8 mouse cellular contexts compared by ENCODE assay signal in genomic region chr9:61946623-61947401, GRCm38 (mm10). TPM values are rescaled to one million over a fixed set of nuclear protein-coding genes. Genes with fewer than 3 reads are reported as not detected.
DNase-seq lines count a peak whose midpoint lies in the region; ATAC-seq and TF ChIP-seq lines count a peak whose summit lies in the region.

TSS of gene Kif23 (minus strand) at chr9:61946774.

- under 1% methylated on average over 44 of the region's 44 CpGs for WGBS in cerebellum, adult 2 months
- WGBS in lung, embryonic 16.5 days, result under 1% methylated on average over 44 of the region's 44 CpGs

- H3K36me3 ChIP-seq in MEL (ENCODE audit: control insufficient read depth in 1 of 2, insufficient read depth in 2 of 2, low read length in 2 of 2), result peaks cover 5 to 29% of the 10 kb centered on the region in 2 experiments
- peaks cover 8% of the 10 kb centered on the region; the same call in 1 of the 2 replicates for H3K36me3 ChIP-seq in lung, embryonic 16.5 days (ENCODE audit: control insufficient read depth, insufficient read depth, low read length)

- no peaks in the 10 kb centered on the region for H3K9me3 ChIP-seq in MEL (replicated peaks; ENCODE audit: insufficient read depth, low read length)
- H3K9me3 ChIP-seq in lung, embryonic 16.5 days (ENCODE audit: control insufficient read depth, low read length), result no peaks in the 10 kb centered on the region

- TF ChIP-seq EP300 in MEL (IDR thresholded peaks at IDR 0.05; ENCODE audit: low read depth in 1 of 2, low read length in 2 of 2), result no peak; a peak in 1 of 4 replicates

- peaks cover 14% of the 10 kb centered on the region for H3K79me2 ChIP-seq in MEL (ENCODE audit: control insufficient read depth, insufficient read depth, low read length, poor library complexity)

- TF ChIP-seq RAD21 in MEL (IDR thresholded peaks at IDR 0.05; ENCODE audit: low read depth, low read length), result no peak

- peaks cover under 1 to 14% of the 10 kb centered on the region in 2 experiments for H3K4me1 ChIP-seq in MEL (ENCODE audit: control insufficient read depth in 1 of 2, insufficient read depth in 2 of 2, low read length in 2 of 2)
- H3K4me1 ChIP-seq in cerebellum, adult 2 months (ENCODE audit: control insufficient read depth, insufficient read depth, low read length), result no peaks in the 10 kb centered on the region
- peaks cover 12% of the 10 kb centered on the region for H3K4me1 ChIP-seq in lung, embryonic 16.5 days (replicated peaks; ENCODE audit: control insufficient read depth, insufficient read depth, low read length)

- peak within 1 kb of the TSS; percentile 75 for H3K9ac ChIP-seq in MEL (ENCODE audit: control insufficient read depth, low read depth, low read length, poor library complexity, severe bottlenecking)
- peak within 1 kb of the TSS; percentile 89 for H3K9ac ChIP-seq in lung, embryonic 16.5 days (ENCODE audit: low read length)

- H3K4me3 ChIP-seq in MEL (ENCODE audit: control insufficient read depth in 1 of 2, insufficient read depth in 1 of 2, low read depth in 2 of 2, low read length in 2 of 2), result peak within 1 kb of the TSS; percentile 72 to 95
- peak within 1 kb of the TSS; percentile 63 for H3K4me3 ChIP-seq in cerebellum, adult 2 months (replicated peaks; ENCODE audit: insufficient read depth, low read depth, low read length)
- H3K4me3 ChIP-seq in lung, embryonic 16.5 days (ENCODE audit: low read length), result peak within 1 kb of the TSS; percentile 88

- ATAC-seq in hematopoietic stem cell, adult 5-6 weeks (replicated peaks in 1 of 2; ENCODE audit: insufficient read depth in 1 of 2, low FRiP score in 2 of 2, low TSS enrichment in 1 of 2, low read depth in 1 of 2, poor library complexity in 2 of 2, severe bottlenecking in 2 of 2), result peak; percentile 89
- peak; percentile 96 for ATAC-seq in lung, embryonic 16.5 days (ENCODE audit: low read depth)

- TF ChIP-seq CTCF in MEL (IDR thresholded peaks at IDR 0.05 in 2 of 3, conservative IDR thresholded peaks at IDR 0.05 in 1 of 3; ENCODE audit: control insufficient read depth in 1 of 3, insufficient read depth in 1 of 3, low read depth in 2 of 3, low read length in 3 of 3, poor library complexity in 1 of 3, severe bottlenecking in 1 of 3), result peak; percentile 20 to 92 (median 78); a peak in 5 of 6 replicates
- TF ChIP-seq CTCF in cerebellum, adult 2 months (IDR thresholded peaks at IDR 0.05; ENCODE audit: borderline replicate concordance, insufficient read depth, low read depth, low read length), result peak; percentile 55; the same call in 1 of the 2 replicates

- DNase-seq in MEL (ENCODE audit: low read depth, low spot score), result peak; percentile 96
- peak; percentile 93 to 97 for DNase-seq in cerebellum, adult 2 months
- peak; percentile 98 for DNase-seq in forelimb bud, embryonic 11.5 days (ENCODE audit: low read depth, low spot score)
- DNase-seq in layer of hippocampus, adult 9-10 months (ENCODE audit: low spot score), result peak; percentile 72
- DNase-seq in ovary, postnatal 10 days (ENCODE audit: low spot score), result peak; percentile 96
- DNase-seq in thymus, postnatal 10 days (ENCODE audit: low spot score in 2 of 2), result peak; percentile 96 to 99

- H3K27me3 ChIP-seq in MEL (ENCODE audit: control insufficient read depth in 1 of 2, insufficient read depth in 2 of 2, low read length in 2 of 2), result no peaks in the 10 kb centered on the region
- no peaks in the 10 kb centered on the region for H3K27me3 ChIP-seq in cerebellum, adult 2 months (ENCODE audit: control insufficient read depth, insufficient read depth, low read length)
- H3K27me3 ChIP-seq in lung, embryonic 16.5 days (ENCODE audit: control insufficient read depth, insufficient read depth, low read depth, low read length), result no peaks in the 10 kb centered on the region

- peak; percentile 82 to 91 for TF ChIP-seq POLR2A in MEL (IDR thresholded peaks at IDR 0.05; ENCODE audit: control insufficient read depth in 1 of 2, insufficient read depth in 1 of 2, low read depth in 1 of 2, low read length in 2 of 2, poor library complexity in 1 of 2)
- TF ChIP-seq POLR2A in cerebellum, adult 2 months (IDR thresholded peaks at IDR 0.05; ENCODE audit: borderline replicate concordance, insufficient read depth, low read length), result no peak

- peak within 1 kb of the TSS; percentile 94 for H3K4me2 ChIP-seq in lung, embryonic 16.5 days (ENCODE audit: low read depth, low read length)

- peak within 1 kb of the TSS; percentile 56 for H3K27ac ChIP-seq in MEL (ENCODE audit: control insufficient read depth, low read depth, low read length)
- no peak within 1 kb of the TSS for H3K27ac ChIP-seq in cerebellum, adult 2 months (ENCODE audit: insufficient read depth, low read length)
- peak within 1 kb of the TSS; percentile 91 for H3K27ac ChIP-seq in lung, embryonic 16.5 days (ENCODE audit: low read length)

TF ChIP-seq in MEL, 35 proteins besides CTCF, POLR2A, EP300 and RAD21:
- TF ChIP-seq BHLHE40 (IDR thresholded peaks at IDR 0.05; ENCODE audit: borderline replicate concordance, low read depth, low read length), result no peak
- TF ChIP-seq SIN3A (IDR thresholded peaks at IDR 0.05; ENCODE audit: low read length), result peak; percentile 71
- TF ChIP-seq TCF12 (IDR thresholded peaks at IDR 0.05; ENCODE audit: low read depth, low read length), result peak; percentile 52
- TF ChIP-seq POLR2AphosphoS5 (IDR thresholded peaks at IDR 0.05; ENCODE audit: borderline replicate concordance, low read depth, low read length), result no peak
- no peak for TF ChIP-seq MYB (IDR thresholded peaks at IDR 0.05; ENCODE audit: low read depth, low read length)
- peak; percentile 71; the same call in 1 of the 2 replicates for TF ChIP-seq TBP (IDR thresholded peaks at IDR 0.05; ENCODE audit: low read depth, low read length)
- TF ChIP-seq ELF1 (IDR thresholded peaks at IDR 0.05; ENCODE audit: low read depth, low read length), result peak; percentile 60; the same call in 1 of the 2 replicates
- TF ChIP-seq NELFE (IDR thresholded peaks at IDR 0.05; ENCODE audit: low read depth, low read length), result peak; percentile 88
- peak; percentile 58 for TF ChIP-seq HCFC1 (IDR thresholded peaks at IDR 0.05; ENCODE audit: low read depth, low read length)
- peak; percentile 58; the same call in 1 of the 2 replicates for TF ChIP-seq POLR2AphosphoS2 (IDR thresholded peaks at IDR 0.05; ENCODE audit: low read length)
- peak; percentile 52; the same call in 1 of the 2 replicates for TF ChIP-seq JUND (IDR thresholded peaks at IDR 0.05; ENCODE audit: low read depth, low read length)
- no peak for TF ChIP-seq GATA1 (IDR thresholded peaks at IDR 0.05; ENCODE audit: low read depth, low read length)
- peak; percentile 64 for TF ChIP-seq MAX (IDR thresholded peaks at IDR 0.05; ENCODE audit: low read length)
- peak; percentile 76 for TF ChIP-seq E2F4 (IDR thresholded peaks at IDR 0.05; ENCODE audit: borderline replicate concordance, low read depth, low read length)
- peak; percentile 80 for TF ChIP-seq ZMIZ1 (IDR thresholded peaks at IDR 0.05; ENCODE audit: low read depth, low read length)
- peak; percentile 61 for TF ChIP-seq MXI1 (IDR thresholded peaks at IDR 0.05; ENCODE audit: low read depth, low read length)
- no peak; the same call in 1 of the 2 replicates for TF ChIP-seq CHD1 (IDR thresholded peaks at IDR 0.05; ENCODE audit: low read depth, low read length)
- TF ChIP-seq ETS1 (IDR thresholded peaks at IDR 0.05; ENCODE audit: low read depth, low read length), result peak; percentile 34
- peak; percentile 52; the same call in 1 of the 2 replicates for TF ChIP-seq NRF1 (IDR thresholded peaks at IDR 0.05; ENCODE audit: insufficient read depth, low read depth, low read length, poor library complexity, severe bottlenecking)

RNA-seq across cellular contexts. Expression of gene Kif23, which starts in this region (rescaled TPM):
- total RNA-seq in MEL (2012; rRNA removed), result 37.5 and 54.3 TPM in 2 replicates
- 100 to 1,000 TPM in 1 of 2 experiments, not detected in 1; 100 TPM for polyA plus RNA-seq in MEL (2012; ENCODE audit: insufficient read depth in 1 of 2, insufficient read length in 2 of 2, low read depth in 1 of 2, low replicate concordance in 2 of 2, missing spikeins in 1 of 2)
- polyA plus RNA-seq in cerebellum, adult 2 months (2012; rRNA removed), result 0.56 and 0.68 TPM in 2 replicates
- total RNA-seq in hematopoietic stem cell, adult 5-6 weeks (2017), result 142 and 175 TPM in 2 replicates
- 138 and 146 TPM in 2 replicates for polyA plus RNA-seq in lung, embryonic 16.5 days (2015; fragmentation: Nextera tagmentation; extraction: Ambion mirVana)

Comparison
In these comparisons a context has a peak if more than half of its experiments do, and no peak if none do; other contexts are left out.
1. RNA of gene Kif23 (polyA plus RNA-seq): 138 to 146 TPM in lung, embryonic 16.5 days and 100 TPM in MEL; 0.56 to 0.68 TPM in cerebellum, adult 2 months; every median in the first group is over 10 times any median in the second.
2. Peak in DNase-seq and H3K4me3 ChIP-seq in cerebellum, adult 2 months; RNA of the gene not detected or under 1 TPM.
3. Peak in every context shown above with its lines, with median percentiles within 50 percentile points of each other: DNase-seq and H3K4me3 ChIP-seq.